Mouse (Mus musculus) brain, embryonic 14.5 days (tissue): ENCODE results near the gene Vav3. TPM values are rescaled to one million over a fixed set of nuclear protein-coding genes. Genes with fewer than 3 reads are reported as not detected.

ENCODE experiments used
- DNase-seq: peaks from one replicate; pipeline ENCODE4 v3.0.0-alpha.2; 2011; ENCODE audit warnings: low read depth
- CTCF ChIP-seq: fragments of 200-500 bp; IDR thresholded peaks from 2 replicates; pipeline ENCODE4 v1.5.1; 2012; ENCODE audit warnings: inconsistent platforms, mild to moderate bottlenecking, moderate library complexity, borderline replicate concordance; ENCODE audit not compliant: insufficient read depth, insufficient read length; ENCODE audit errors: extremely low read depth
- POLR2A ChIP-seq: fragments of 200-500 bp; IDR thresholded peaks from 2 replicates; pipeline ENCODE4 v1.6.1; 2012; ENCODE audit warnings: mild to moderate bottlenecking, inconsistent platforms, borderline replicate concordance; ENCODE audit not compliant: poor library complexity, insufficient read depth, insufficient read length, severe bottlenecking; ENCODE audit errors: extremely low read depth
- polyA plus RNA-seq: library from polyadenylated mRNA; depleted of rRNA; stranded (reverse); fragments of >200 nt; gene quantifications from 2 replicates; pipeline ENCODE4 v1.2.3, GENCODE M21; 2012

Gene Vav3
- polyA plus RNA-seq, 1 experiment: 15.7 TPM

GRCm38 (mm10) chr3:109464600-109464999 lies 124.1 kb downstream of the Vav3 start:
- TF ChIP-seq POLR2A (no peak), CTCF (no peak)
- DNase-seq: no peak

DNA sequence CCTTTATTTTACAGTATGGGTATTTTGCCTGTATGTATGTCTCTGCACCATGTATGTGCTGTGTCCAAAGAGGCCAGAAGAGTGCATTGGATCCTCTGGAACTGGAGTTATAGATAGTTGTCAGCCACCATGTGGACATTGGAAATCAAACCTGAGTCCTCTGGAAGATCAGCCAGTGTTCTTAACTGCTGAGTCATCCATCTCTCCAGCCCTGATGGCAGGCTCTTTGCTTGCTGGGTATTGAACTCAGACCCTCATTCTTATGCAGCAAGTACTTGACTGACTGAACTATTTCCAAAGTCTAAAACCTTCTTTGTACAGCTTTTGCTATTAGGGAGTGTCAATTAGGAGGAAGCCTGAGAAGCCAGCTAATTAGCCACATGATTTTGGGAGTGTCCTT lies 126.1 kb downstream of the Vav3 start:
- TF ChIP-seq POLR2A: no peak
- TF ChIP-seq CTCF: no peak
- no peak for DNase-seq

DNA sequence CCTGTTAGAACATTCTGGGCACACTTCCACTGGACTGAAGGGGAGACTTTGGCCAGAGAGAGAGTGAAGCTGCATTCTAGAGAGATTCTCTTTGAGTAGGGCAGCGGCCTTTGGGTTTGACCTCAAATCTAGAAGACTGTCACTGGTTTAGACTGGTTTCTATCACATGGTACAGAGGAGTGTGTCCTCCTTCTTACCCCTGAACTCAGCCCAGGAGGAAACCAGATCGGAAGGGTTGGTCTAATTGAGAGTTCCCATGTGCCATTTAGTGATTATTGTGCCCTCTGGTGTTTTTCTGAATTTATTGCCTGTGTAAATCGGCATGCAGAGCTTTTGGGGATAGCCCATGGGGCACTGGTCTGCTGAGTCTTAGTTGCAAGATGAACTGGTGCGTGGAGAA lies 126.8 kb downstream of the Vav3 start:
- no peak for DNase-seq
- no peak for TF ChIP-seq POLR2A

- no peak for DNase-seq
- no peak for TF ChIP-seq POLR2A
- TF ChIP-seq CTCF: no peak
These were observed 129.0 kb downstream of the Vav3 start for GRCm38 (mm10) chr3:109469465-109469864.

DNA sequence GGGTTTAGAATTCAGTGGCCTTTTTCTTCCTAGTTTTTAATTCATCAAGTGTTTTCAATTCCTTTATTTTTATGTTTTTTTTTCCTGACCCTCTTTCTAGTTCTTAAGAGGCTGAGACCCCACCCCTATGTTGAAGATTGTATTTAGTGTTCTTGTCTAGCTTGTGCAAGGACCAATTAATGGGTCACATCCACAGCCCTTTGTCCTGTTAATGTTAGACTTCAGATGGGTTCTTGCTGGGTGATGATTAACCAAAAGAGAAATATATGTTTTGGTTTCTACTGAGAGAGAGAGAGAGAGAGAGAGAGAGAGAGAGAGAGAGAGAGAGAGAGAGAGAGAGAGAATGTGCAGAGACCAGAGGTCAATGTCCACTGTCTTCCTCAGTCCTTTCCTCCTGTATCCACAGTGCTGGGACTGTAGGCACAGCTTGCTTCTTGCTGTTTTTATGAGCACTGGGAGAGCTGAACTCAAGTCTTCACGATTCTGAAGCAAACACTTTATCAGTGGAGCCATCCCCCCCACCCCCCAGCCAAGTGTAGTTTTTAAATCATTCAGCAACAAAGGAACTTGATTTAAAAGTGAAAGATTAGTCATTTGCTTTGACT lies 130.3 kb downstream of the Vav3 start:
- TF ChIP-seq POLR2A (no peak), CTCF (no peak)
- no peak for DNase-seq

DNA sequence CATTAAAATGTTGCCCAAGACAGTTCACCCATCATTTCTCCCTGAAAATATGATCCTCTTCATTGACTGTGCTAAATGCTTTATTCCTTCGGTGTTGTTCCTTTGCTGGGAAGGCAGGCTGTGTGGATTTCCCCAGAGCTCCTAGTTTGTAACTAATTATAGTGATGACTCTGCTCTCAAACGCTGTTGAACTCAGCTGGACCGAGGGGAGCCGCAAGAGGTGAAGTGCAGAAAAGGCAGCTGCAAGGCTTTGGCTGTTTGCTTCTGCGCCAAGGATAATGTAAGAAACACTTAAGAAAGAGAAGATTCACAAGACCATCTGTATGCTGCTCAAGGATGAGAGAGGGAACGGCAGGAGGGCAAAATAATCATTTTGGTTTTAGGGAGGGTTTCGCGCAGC lies 136.1 kb downstream of the Vav3 start:
- DNase-seq: peak; percentile 30
- TF ChIP-seq POLR2A (no peak), CTCF (no peak)

DNA sequence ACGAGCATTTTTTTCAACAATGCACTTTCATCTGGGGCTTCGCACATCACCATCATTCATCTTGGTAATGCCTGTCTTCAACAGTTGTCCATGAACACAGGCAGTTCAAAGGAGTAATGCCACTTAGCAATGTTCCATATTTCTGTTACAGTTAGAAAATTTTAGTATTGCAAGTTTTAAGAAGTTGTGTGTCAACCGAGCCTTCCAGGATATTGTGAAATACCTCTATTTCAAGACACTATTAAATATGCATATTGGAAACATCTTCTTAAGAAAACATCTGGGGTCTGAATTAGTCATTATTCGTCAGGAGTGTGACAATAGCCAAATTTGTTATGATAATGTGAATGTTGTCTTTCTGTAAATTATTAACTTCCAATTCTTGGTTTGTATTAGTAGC lies 137.8 kb downstream of the Vav3 start:
- TF ChIP-seq POLR2A (no peak), CTCF (no peak)
- no peak for DNase-seq

GRCm38 (mm10) chr3:109480625-109481024 lies 140.2 kb downstream of the Vav3 start:
- TF ChIP-seq CTCF (no peak), POLR2A (no peak)

DNA sequence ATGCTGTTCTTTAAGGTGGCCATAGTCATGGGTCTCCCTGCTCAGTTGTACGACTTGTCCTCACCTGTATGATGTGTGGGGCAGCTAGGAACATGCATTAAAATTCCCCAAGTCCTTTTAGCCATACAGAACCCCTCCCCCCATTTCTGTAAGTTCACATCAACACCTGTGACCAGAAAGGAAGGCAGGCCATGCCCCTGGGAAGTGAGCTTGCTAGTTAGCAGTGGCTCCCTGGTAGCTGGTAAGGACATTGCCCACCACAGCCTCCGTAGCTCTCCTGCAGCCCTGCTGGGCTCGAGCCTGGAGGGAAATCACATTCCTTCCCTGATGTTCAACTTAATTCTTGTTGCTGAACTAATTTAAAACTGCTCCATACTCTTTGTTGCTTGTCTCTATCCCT lies 146.3 kb downstream of the Vav3 start:
- TF ChIP-seq CTCF (no peak), POLR2A (no peak)
- no peak for DNase-seq

More at GRCm38 (mm10) chr3:109480625-109481024, 140.2 kb downstream of the Vav3 start:
- DNase-seq: no peak

DNA sequence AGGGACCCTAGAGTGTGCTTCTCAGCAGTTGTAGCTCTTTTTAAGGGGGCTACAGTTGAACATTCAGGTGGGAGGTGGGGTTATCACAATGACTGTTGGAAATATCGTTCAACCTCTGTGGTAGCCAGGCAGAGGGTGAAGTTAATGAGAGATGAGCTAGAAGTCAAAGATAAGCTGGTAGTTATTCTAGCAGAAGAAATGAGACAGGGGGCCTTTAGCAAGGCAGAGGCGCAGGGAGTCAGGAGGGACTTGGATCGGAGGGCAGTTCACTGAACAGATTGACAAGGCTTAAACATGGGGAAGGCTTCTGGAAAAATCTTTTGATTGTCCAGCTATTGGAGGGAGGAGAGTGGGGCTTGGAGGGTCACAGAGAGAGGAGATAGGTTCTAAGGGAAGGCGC lies 147.4 kb downstream of the Vav3 start:
- no peak for TF ChIP-seq POLR2A
- no peak for DNase-seq

- TF ChIP-seq POLR2A (no peak), CTCF (no peak)
- peak; percentile 78 for DNase-seq
These were observed 148.3 kb downstream of the Vav3 start for GRCm38 (mm10) chr3:109488750-109489171.

DNA sequence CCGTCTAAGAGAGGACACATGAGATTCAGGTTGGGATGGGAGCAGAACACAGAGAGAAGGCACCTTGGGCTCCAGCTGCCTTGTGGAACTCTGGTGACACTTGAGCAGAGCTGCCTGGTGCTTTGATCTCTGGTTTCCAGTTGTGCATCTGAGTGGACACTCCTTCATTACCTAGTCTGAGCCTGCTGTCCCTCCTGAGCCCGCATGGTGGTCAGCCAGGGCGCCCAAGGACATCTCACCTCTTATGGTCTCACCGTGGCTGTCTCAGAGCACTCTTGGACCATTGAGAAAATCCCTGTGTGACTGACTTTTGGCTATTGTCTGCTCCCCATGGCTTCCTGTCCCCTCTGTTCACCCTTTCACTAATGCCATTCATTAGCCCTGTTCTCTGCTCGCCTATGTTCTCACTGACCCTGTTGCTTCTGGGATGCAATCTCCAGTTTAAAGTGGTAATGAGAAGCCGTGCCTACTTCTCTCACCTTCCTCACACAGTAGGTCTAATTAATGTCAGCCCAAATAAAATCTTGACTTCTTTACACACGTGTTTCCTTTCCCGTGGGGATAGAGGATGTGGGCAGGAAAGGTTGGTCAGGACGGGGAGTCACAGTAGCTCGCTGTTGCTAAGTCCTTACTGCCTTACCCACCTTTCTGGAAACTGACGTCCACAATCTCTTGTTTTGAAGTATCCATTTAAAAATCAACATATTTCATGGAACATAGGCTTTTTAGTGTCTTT lies 150.3 kb downstream of the Vav3 start:
- DNase-seq: no peak
- TF ChIP-seq POLR2A: no peak
- no peak for TF ChIP-seq CTCF
